Mouse (Mus musculus) embryonic facial prominence, embryonic 11.5 days (tissue): ENCODE data around the gene Car10. TPM values are rescaled to one million over a fixed set of nuclear protein-coding genes. Genes with fewer than 3 reads are reported as not detected.
A peak's percentile ranks its signal among the peaks of the same experiment; 100 is the strongest.

ENCODE experiments used
- ATAC-seq: fragments of 200-750 bp; cut with Nextera tagmentation; replicated peaks from 2 replicates; pipeline ENCODE4 v1.8.0; 2017; ENCODE audit warnings: low read depth; ENCODE audit not compliant: insufficient number of reproducible peaks, low FRiP score, low TSS enrichment
- DNase-seq: peaks from one replicate; pipeline ENCODE4 v3.0.0-alpha.2; 2015; ENCODE audit warnings: low spot score
- H3K27ac ChIP-seq: fragments of 300-500 bp; sonication (generic); replicated peaks from 2 replicates; pipeline ENCODE4 v1.5.1; 2014; ENCODE audit warnings: mild to moderate bottlenecking, low read depth, low read length, control low read depth
- H3K27me3 ChIP-seq: fragments of 300-500 bp; sonication (generic); 2 replicates; pipeline ENCODE4 v1.6.1; 2014; ENCODE audit warnings: mild to moderate bottlenecking, low read length, moderate library complexity, mixed read lengths; ENCODE audit not compliant: control insufficient read depth, insufficient read depth
- H3K36me3 ChIP-seq: fragments of 300-500 bp; sonication (generic); replicated peaks from 2 replicates; pipeline ENCODE4 v1.6.1; 2014; ENCODE audit warnings: low read depth, mild to moderate bottlenecking, low read length, moderate library complexity, mixed read lengths; ENCODE audit not compliant: control insufficient read depth, insufficient read depth
- H3K4me1 ChIP-seq: fragments of 300-500 bp; sonication (generic); 2 replicates; pipeline ENCODE4 v1.6.1; 2014; ENCODE audit warnings: low read length, mixed read lengths; ENCODE audit not compliant: control insufficient read depth, insufficient read depth
- H3K4me2 ChIP-seq: fragments of 300-500 bp; sonication (generic); 2 replicates; pipeline ENCODE4 v1.6.1; 2014; ENCODE audit warnings: low read depth, mild to moderate bottlenecking, control low read depth, low read length, moderate library complexity
- H3K4me3 ChIP-seq: fragments of 300-500 bp; sonication (generic); 2 replicates; pipeline ENCODE4 v1.5.1; 2014; ENCODE audit warnings: low read depth, low read length, control low read depth
- H3K9ac ChIP-seq: fragments of 300-500 bp; sonication (generic); replicated peaks from 2 replicates; pipeline ENCODE4 v1.6.1; 2014; ENCODE audit warnings: mild to moderate bottlenecking, control low read depth, low read length
- H3K9me3 ChIP-seq: fragments of 300-500 bp; sonication (generic); replicated peaks from 2 replicates; pipeline ENCODE4 v1.6.1; 2016; ENCODE audit warnings: mild to moderate bottlenecking, low read length, inconsistent platforms, mixed read lengths; ENCODE audit not compliant: control insufficient read depth
- WGBS: fragments of 180-500 bp; shearing (Covaris S2); extraction: QIAGEN DNeasy Blood & Tissue Kit; methylation state at CpG from one replicate; pipeline ENCODE4 v1.1.7; 2014; 5-methylcytosine and 5-hydroxymethylcytosine counted together
- polyA plus RNA-seq: library from polyadenylated mRNA; unstranded; fragments of >200 nt; fragmentation: Nextera tagmentation; extraction: Ambion mirVana; gene quantifications from 2 replicates; pipeline ENCODE4 v1.2.1, GENCODE M21; 2014

The Car10 gene
- polyA plus RNA-seq: 0.80 and 1.5 TPM in 2 replicates

GRCm38 (mm10) chr11:93097941-93098828 lies at the start of gene Car10:
Gene Car10 (plus strand): TSS chr11:93098028.
- H3K9ac ChIP-seq: no peak within 1 kb of the TSS

GRCm38 (mm10) chr11:93065021-93065420 lies 32.8 kb upstream of the Car10 start:
- no peak overlapping the region for H3K27ac ChIP-seq
- H3K27me3 ChIP-seq: no peaks in the 10 kb centered on the region
- H3K4me2 ChIP-seq: no peak overlapping the region
- no peaks in the 10 kb centered on the region for H3K4me1 ChIP-seq
- 72% methylated on average over 6 of the region's 6 CpGs for WGBS
- H3K9ac ChIP-seq: no peak overlapping the region
- H3K4me3 ChIP-seq: no peak overlapping the region
- no peaks in the 10 kb centered on the region for H3K9me3 ChIP-seq
- ATAC-seq (no peak), DNase-seq (no peak)
- H3K36me3 ChIP-seq: no peaks in the 10 kb centered on the region

More at GRCm38 (mm10) chr11:93097941-93098828, at the start of gene Car10:
- no peak within 1 kb of the TSS for H3K27ac ChIP-seq
- H3K36me3 ChIP-seq: no peaks in the 10 kb centered on the region
- ATAC-seq (no peak), DNase-seq (peak; percentile 25)
- H3K4me2 ChIP-seq: peak within 1 kb of the TSS; percentile 74
- no peaks in the 10 kb centered on the region for H3K9me3 ChIP-seq
- peak within 1 kb of the TSS; percentile 35 for H3K4me3 ChIP-seq
- H3K27me3 ChIP-seq: peaks cover 38% of the 10 kb centered on the region
- peaks cover 5% of the 10 kb centered on the region for H3K4me1 ChIP-seq
- under 1% methylated on average over 47 of the region's 48 CpGs for WGBS

- H3K4me2 ChIP-seq: no peak overlapping the region
- H3K9ac ChIP-seq: no peak overlapping the region
- no peaks in the 10 kb centered on the region for H3K36me3 ChIP-seq
- no peaks in the 10 kb centered on the region for H3K9me3 ChIP-seq
- H3K4me1 ChIP-seq: no peaks in the 10 kb centered on the region
- H3K27me3 ChIP-seq: no peaks in the 10 kb centered on the region
- WGBS: 81% methylated on average over 3 of the region's 3 CpGs
- H3K27ac ChIP-seq: no peak overlapping the region
- DNase-seq: no peak
- no peak for ATAC-seq
- no peak overlapping the region for H3K4me3 ChIP-seq
These were observed 32.1 kb upstream of the Car10 start for GRCm38 (mm10) chr11:93065656-93066181.

- H3K27ac ChIP-seq: no peak overlapping the region
- no peak overlapping the region for H3K4me2 ChIP-seq
- DNase-seq: no peak
- H3K36me3 ChIP-seq: no peaks in the 10 kb centered on the region
- H3K27me3 ChIP-seq: peaks cover 31% of the 10 kb centered on the region
- WGBS: 22% methylated on average over 2 of the region's 2 CpGs
- no peak for ATAC-seq
- no peaks in the 10 kb centered on the region for H3K9me3 ChIP-seq
- peaks cover 5% of the 10 kb centered on the region for H3K4me1 ChIP-seq
- H3K4me3 ChIP-seq: no peak overlapping the region
- H3K9ac ChIP-seq: no peak overlapping the region
These were observed 2.2 kb upstream of the Car10 start for GRCm38 (mm10) chr11:93095588-93095987.

GRCm38 (mm10) chr11:93097001-93097400 lies 827 bp upstream of the Car10 start:
- no peak overlapping the region for H3K4me3 ChIP-seq
- H3K4me1 ChIP-seq: peaks cover 5% of the 10 kb centered on the region
- DNase-seq (peak; percentile 87), ATAC-seq (no peak)
- WGBS: under 1% methylated on average over 6 of the region's 6 CpGs
- no peaks in the 10 kb centered on the region for H3K9me3 ChIP-seq
- no peak overlapping the region for H3K9ac ChIP-seq
- no peaks in the 10 kb centered on the region for H3K36me3 ChIP-seq
- H3K4me2 ChIP-seq: no peak overlapping the region
- peaks cover 38% of the 10 kb centered on the region for H3K27me3 ChIP-seq
- no peak overlapping the region for H3K27ac ChIP-seq

GRCm38 (mm10) chr11:93097431-93097851 lies 387 bp upstream of the Car10 start:
- Histone ChIP-seq H3K36me3 (no peaks in the 10 kb centered on the region), H3K27ac (no peak overlapping the region), H3K9me3 (no peaks in the 10 kb centered on the region), H3K4me2 (no peak overlapping the region), H3K4me3 (no peak overlapping the region), H3K9ac (no peak overlapping the region), H3K27me3 (peaks cover 38% of the 10 kb centered on the region), H3K4me1 (peaks cover 5% of the 10 kb centered on the region)
- DNase-seq (no peak), ATAC-seq (no peak)
- 4% methylated on average over 14 of the region's 14 CpGs for WGBS

GRCm38 (mm10) chr11:93098933-93099381 lies 1.1 kb downstream of the Car10 start:
- Histone ChIP-seq H3K4me3 (peak overlapping the region; percentile 35), H3K9ac (no peak overlapping the region), H3K4me1 (peaks cover 5% of the 10 kb centered on the region), H3K4me2 (peak overlapping the region; percentile 74), H3K27ac (no peak overlapping the region), H3K9me3 (no peaks in the 10 kb centered on the region), H3K27me3 (peaks cover 38% of the 10 kb centered on the region), H3K36me3 (no peaks in the 10 kb centered on the region)
- DNase-seq (peak; percentile 22), ATAC-seq (no peak)
- WGBS: 1% methylated on average over 36 of the region's 37 CpGs
